ENCODE assay signal across 15 mouse cellular contexts in the genomic region with DNA sequence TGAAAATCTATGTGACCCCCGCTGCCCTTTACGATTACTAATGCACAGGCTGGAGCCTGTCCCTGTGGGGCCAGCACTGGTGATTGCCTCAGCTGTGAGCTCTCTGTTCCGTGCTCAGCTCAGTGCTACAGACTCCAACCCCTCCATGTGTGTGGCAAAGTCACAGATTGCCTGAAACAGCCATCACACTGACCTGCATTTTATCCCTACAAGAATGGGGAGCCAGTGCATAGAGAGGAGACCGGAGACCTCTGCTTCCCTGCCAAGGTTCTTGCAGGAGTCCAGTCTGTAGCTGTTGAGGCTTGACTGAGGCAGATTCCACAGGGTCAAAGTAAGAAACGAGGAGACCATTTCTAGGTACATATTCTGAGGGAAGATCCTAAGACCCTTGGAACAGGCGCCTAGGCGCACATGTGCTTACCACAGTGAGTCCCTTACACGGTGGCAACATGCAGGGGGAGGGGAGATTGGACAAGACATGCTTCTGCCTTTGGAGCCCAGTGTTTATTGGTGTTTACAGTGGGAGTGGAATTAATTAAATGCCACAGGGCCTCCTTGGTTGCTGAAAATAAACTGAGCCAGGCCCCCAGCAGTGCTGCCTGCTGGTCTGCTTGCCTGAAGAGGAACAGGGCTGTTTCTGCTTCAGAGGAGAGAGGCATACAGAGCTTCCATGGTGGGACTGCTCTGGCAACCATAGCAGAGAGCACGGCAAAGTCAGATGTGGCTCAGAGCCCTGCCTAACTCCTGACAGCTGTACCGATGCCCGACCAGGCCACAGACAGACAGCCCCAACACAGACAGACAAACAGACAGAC.
DNase-seq lines count a peak whose midpoint lies in the region; ATAC-seq and TF ChIP-seq lines count a peak whose summit lies in the region.
"Had no signal": no experiment of that assay in that cellular context is flagged by ENCODE, and none has a peak within 500 bp of the region (broad histone marks: within the 10 kb centered on the region; RNA-seq: fewer than 3 reads in every experiment).

No protein-coding gene starts in this region.

- 54% methylated on average over 11 of the region's 11 CpGs for WGBS in heart, embryonic 10.5 days
- 71% methylated on average over 11 of the region's 11 CpGs for WGBS in heart, adult 2 months
- WGBS in midbrain, postnatal 0 days = 55% methylated on average over 11 of the region's 11 CpGs
- 62% methylated on average over 11 of the region's 11 CpGs for WGBS in midbrain, embryonic 15.5 days
- WGBS in neural tube, embryonic 13.5 days = 67% methylated on average over 11 of the region's 11 CpGs

- no peaks in the 10 kb centered on the region; the same call in 1 of the 2 replicates for H3K79me2 ChIP-seq in heart, adult 2 months (replicated peaks; ENCODE audit: control insufficient read depth, insufficient read depth, low read length)

- H3K27ac ChIP-seq in heart, embryonic 10.5 days = peak overlapping the region; percentile 36; the same call in 1 of the 2 replicates
- no peak overlapping the region for H3K27ac ChIP-seq in heart, adult 2 months
- H3K27ac ChIP-seq in midbrain, postnatal 0 days (ENCODE audit: low read depth, low read length) = no peak overlapping the region
- no peak overlapping the region for H3K27ac ChIP-seq in midbrain, embryonic 15.5 days
- H3K27ac ChIP-seq in neural tube, embryonic 13.5 days (replicated peaks) = peak overlapping the region; percentile 56
- H3K27ac ChIP-seq: layer of hippocampus, adult 2 months; stomach, postnatal 0 days had no signal

- peaks cover 24% of the 10 kb centered on the region for H3K4me1 ChIP-seq in heart, embryonic 10.5 days
- H3K4me1 ChIP-seq in heart, adult 2 months (ENCODE audit: control insufficient read depth, insufficient read depth, low read length) = peaks cover 4% of the 10 kb centered on the region; the same call in 1 of the 2 replicates
- no peaks in the 10 kb centered on the region for H3K4me1 ChIP-seq in midbrain, postnatal 0 days (ENCODE audit: insufficient read depth, low read length)
- peaks cover 4% of the 10 kb centered on the region; the same call in 1 of the 2 replicates for H3K4me1 ChIP-seq in midbrain, embryonic 15.5 days
- peaks cover 9% of the 10 kb centered on the region for H3K4me1 ChIP-seq in neural tube, embryonic 13.5 days (replicated peaks)

- no peak for TF ChIP-seq CTCF in heart, adult 2 months (IDR thresholded peaks at IDR 0.05)
- no peak for TF ChIP-seq CTCF in midbrain, postnatal 0 days (IDR thresholded peaks at IDR 0.05)

- no peak for TF ChIP-seq EP300 in heart, adult 2 months (IDR thresholded peaks at IDR 0.05; ENCODE audit: insufficient read depth, low read depth, low read length)

- H3K36me3 ChIP-seq in heart, embryonic 10.5 days = no peaks in the 10 kb centered on the region
- peaks cover 2% of the 10 kb centered on the region for H3K36me3 ChIP-seq in heart, adult 2 months (ENCODE audit: control insufficient read depth, insufficient read depth, low read length)
- H3K36me3 ChIP-seq in midbrain, postnatal 0 days (ENCODE audit: insufficient read depth, low read length) = no peaks in the 10 kb centered on the region
- no peaks in the 10 kb centered on the region for H3K36me3 ChIP-seq in midbrain, embryonic 15.5 days (replicated peaks)
- no peaks in the 10 kb centered on the region for H3K36me3 ChIP-seq in neural tube, embryonic 13.5 days

- peak; percentile 69 for DNase-seq in heart, embryonic 10.5 days (ENCODE audit: low spot score)
- DNase-seq in heart, adult 2 months = no peak
- DNase-seq in midbrain, postnatal 0 days (ENCODE audit: low spot score) = peak; percentile 5
- DNase-seq in kidney, adult 18-20 months = peak; percentile 37
- no peak for DNase-seq in embryo, embryonic 10 days (ENCODE audit: low spot score)
- DNase-seq in right cerebral cortex, postnatal 36 days (ENCODE audit: low spot score in 2 of 2) = no peak
- DNase-seq: adrenal gland, postnatal 25 days; cerebellum, adult 9-10 months; gastrocnemius, postnatal 14 days; heart, postnatal 10 days; right cerebral cortex, postnatal 14 days had no signal

- no peak overlapping the region for H3K4me2 ChIP-seq in midbrain, postnatal 0 days (ENCODE audit: low read depth, low read length, poor library complexity, severe bottlenecking)
- no peak overlapping the region for H3K4me2 ChIP-seq in midbrain, embryonic 15.5 days
- H3K4me2 ChIP-seq in neural tube, embryonic 13.5 days = no peak overlapping the region

- no peak overlapping the region for H3K9ac ChIP-seq in heart, adult 2 months (ENCODE audit: low read depth, low read length)
- H3K9ac ChIP-seq in midbrain, postnatal 0 days (replicated peaks; ENCODE audit: low read length, poor library complexity, severe bottlenecking) = no peak overlapping the region
- no peak overlapping the region for H3K9ac ChIP-seq in midbrain, embryonic 15.5 days
- no peak overlapping the region; the same call in 1 of the 2 replicates for H3K9ac ChIP-seq in neural tube, embryonic 13.5 days

- ATAC-seq in midbrain, postnatal 0 days (ENCODE audit: low FRiP score) = no peak
- no peak; the same call in 1 of the 2 replicates for ATAC-seq in midbrain, embryonic 15.5 days (replicated peaks)
- ATAC-seq in neural tube, embryonic 13.5 days (ENCODE audit: low read depth) = peak; percentile 59

- intact Hi-C loops in heart, adult 2 months (cut with DNase I) = loop anchor here (5.0 kb wide), 1 partner anchor 108 kb away; no protein-coding TSS in a partner anchor

- H3K27me3 ChIP-seq in heart, embryonic 10.5 days (ENCODE audit: insufficient read depth, poor library complexity, severe bottlenecking) = peaks cover 55% of the 10 kb centered on the region
- no peaks in the 10 kb centered on the region for H3K27me3 ChIP-seq in heart, adult 2 months (ENCODE audit: control insufficient read depth, insufficient read depth, low read length)
- H3K27me3 ChIP-seq in midbrain, postnatal 0 days (ENCODE audit: insufficient read depth, low read length) = no peaks in the 10 kb centered on the region
- H3K27me3 ChIP-seq in midbrain, embryonic 15.5 days (replicated peaks) = no peaks in the 10 kb centered on the region
- no peaks in the 10 kb centered on the region for H3K27me3 ChIP-seq in neural tube, embryonic 13.5 days

- no peaks in the 10 kb centered on the region for H3K9me3 ChIP-seq in heart, embryonic 10.5 days
- no peaks in the 10 kb centered on the region for H3K9me3 ChIP-seq in midbrain, postnatal 0 days (ENCODE audit: low read length)
- H3K9me3 ChIP-seq in midbrain, embryonic 15.5 days = no peaks in the 10 kb centered on the region
- no peaks in the 10 kb centered on the region for H3K9me3 ChIP-seq in neural tube, embryonic 13.5 days

- TF ChIP-seq POLR2A in heart, adult 2 months (IDR thresholded peaks at IDR 0.05; ENCODE audit: insufficient read depth, low read depth, low read length) = no peak

- H3K4me3 ChIP-seq in heart, embryonic 10.5 days = no peak overlapping the region
- H3K4me3 ChIP-seq in heart, adult 2 months = no peak overlapping the region
- no peak overlapping the region for H3K4me3 ChIP-seq in midbrain, postnatal 0 days (ENCODE audit: low read depth, low read length)
- no peak overlapping the region for H3K4me3 ChIP-seq in midbrain, embryonic 15.5 days
- no peak overlapping the region for H3K4me3 ChIP-seq in neural tube, embryonic 13.5 days
- H3K4me3 ChIP-seq: layer of hippocampus, adult 2 months had no signal

Comparison
In these comparisons a context has a peak if more than half of its experiments do, and no peak if none do; other contexts are left out.
1. DNase-seq: peak in heart, embryonic 10.5 days (single experiment), midbrain, postnatal 0 days (single experiment) and kidney, adult 18-20 months (single experiment); none in heart, adult 2 months (0 of 2), embryo, embryonic 10 days (single experiment) and right cerebral cortex, postnatal 36 days (0 of 2).
2. H3K27ac ChIP-seq: peak in heart, embryonic 10.5 days (single experiment) and neural tube, embryonic 13.5 days (single experiment); none in heart, adult 2 months (single experiment), midbrain, postnatal 0 days (single experiment) and midbrain, embryonic 15.5 days (single experiment).